ENCODE assay signal across 8 mouse cellular contexts in the genomic region with DNA sequence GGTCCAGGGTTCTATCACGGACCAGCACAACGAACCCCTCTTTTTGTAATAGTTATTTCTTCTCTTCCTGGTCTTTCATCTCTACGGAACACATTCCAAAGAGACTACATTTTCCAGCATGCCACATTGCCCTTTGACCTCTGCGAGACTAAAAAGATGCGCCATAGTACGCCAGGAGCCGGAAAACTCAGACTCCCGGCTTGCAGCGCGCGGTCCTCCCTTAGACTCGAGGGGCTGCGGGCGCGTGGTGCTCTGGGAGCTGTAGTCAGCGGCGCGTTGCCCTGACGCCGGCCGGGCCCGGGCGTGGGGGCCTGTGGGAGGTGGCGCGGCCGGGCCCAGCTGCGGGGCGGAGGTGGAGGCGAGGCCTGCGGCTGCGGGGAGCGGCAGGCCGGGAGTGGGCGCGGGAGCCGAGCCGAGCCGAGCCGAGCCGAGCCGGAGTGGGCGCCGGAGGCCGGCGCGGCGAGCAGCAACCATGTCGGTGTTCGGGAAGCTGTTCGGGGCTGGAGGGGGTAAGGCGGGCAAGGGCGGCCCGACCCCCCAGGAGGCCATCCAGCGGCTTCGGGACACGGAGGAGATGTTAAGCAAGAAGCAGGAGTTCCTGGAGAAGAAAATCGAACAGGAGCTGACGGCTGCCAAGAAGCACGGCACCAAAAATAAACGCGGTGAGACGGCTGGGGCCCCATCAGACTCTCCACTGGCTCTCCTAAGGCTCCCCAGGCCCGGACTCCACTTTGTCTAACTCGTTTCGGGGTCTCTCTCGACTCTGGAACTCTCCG. TPM values are rescaled to one million over a fixed set of nuclear protein-coding genes. Genes with fewer than 3 reads are reported as not detected.
DNase-seq lines count a peak whose midpoint lies in the region; ATAC-seq lines count a peak whose summit lies in the region.

No protein-coding gene starts in this region.

- peak; percentile 98 to 99 for DNase-seq in adrenal gland, adult (ENCODE audit: inconsistent age in 2 of 2, low spot score in 1 of 2)
- DNase-seq in embryo, embryonic 10.5 days (ENCODE audit: low spot score) = peak; percentile 99
- peak; percentile 98 for DNase-seq in gastrocnemius, postnatal 14 days
- peak; percentile 98 to 99 for DNase-seq in left cerebral cortex, postnatal 10 days (ENCODE audit: extremely low spot score in 1 of 2, low spot score in 2 of 2)
- DNase-seq in right cerebral cortex, postnatal 25 days = peak; percentile 97
- peak; percentile 96 to 97 for DNase-seq in urinary bladder, postnatal 4 days (ENCODE audit: low spot score in 2 of 2)

- intact Hi-C loops in gastrocnemius, postnatal 14 days (cut with DNase I; ENCODE audit: low total_unique reads) = no loop called here
- intact Hi-C loops in left cerebral cortex, postnatal 10 days (cut with DNase I) = no loop called here

- peak; percentile 90 for ATAC-seq in inflammation-experienced regulatory T-cells, adult 6 months
- ATAC-seq in megakaryocyte-erythroid progenitor cell, adult 5-6 weeks (replicated peaks; ENCODE audit: low FRiP score, low TSS enrichment, poor library complexity, severe bottlenecking) = peak; percentile 96

RNA-seq across cellular contexts. Expression of a gene that starts 5.4 kb away (rescaled TPM):
- total RNA-seq in gastrocnemius, postnatal 14 days (2021) = 10 to 100 TPM; 91.1 to 97.2 TPM
- 1 to 10 TPM; 2.8 to 6.5 (median 5.4) TPM for polyA plus RNA-seq in inflammation-experienced regulatory T-cells, adult 6 months (2017; shearing (Covaris generic))
- 100 to 1,000 TPM; 203 to 210 TPM for total RNA-seq in left cerebral cortex, postnatal 10 days (2021)
- 79.5 and 118 TPM in 2 replicates for total RNA-seq in megakaryocyte-erythroid progenitor cell, adult 5-6 weeks (2014; fragmentation: Nextera tagmentation)
- 95.1 and 99.0 TPM in 2 replicates for total RNA-seq in megakaryocyte-erythroid progenitor cell, adult 5-6 weeks (2017)

RNA-seq across cellular contexts. Expression of a gene that starts 43.7 kb away (rescaled TPM):
- under 1 TPM in 1 of 2 experiments, not detected in 1; 0.69 TPM for total RNA-seq in gastrocnemius, postnatal 14 days (2021)
- polyA plus RNA-seq in inflammation-experienced regulatory T-cells, adult 6 months (2017; shearing (Covaris generic)) = not detected
- not detected for total RNA-seq in left cerebral cortex, postnatal 10 days (2021)
- not detected in 2 replicates for total RNA-seq in megakaryocyte-erythroid progenitor cell, adult 5-6 weeks (2014; fragmentation: Nextera tagmentation)
- total RNA-seq in megakaryocyte-erythroid progenitor cell, adult 5-6 weeks (2017) = not detected in 2 replicates

RNA-seq across cellular contexts. Expression of a gene that starts 43.8 kb away (rescaled TPM):
- 1 to 10 TPM; 1.8 to 1.9 TPM for total RNA-seq in gastrocnemius, postnatal 14 days (2021)
- polyA plus RNA-seq in inflammation-experienced regulatory T-cells, adult 6 months (2017; shearing (Covaris generic)) = under 1 TPM in 2 of 3 experiments, not detected in 1; 0.59 to 0.88 TPM
- total RNA-seq in left cerebral cortex, postnatal 10 days (2021) = 10 to 100 TPM; 14.3 to 14.7 TPM
- total RNA-seq in megakaryocyte-erythroid progenitor cell, adult 5-6 weeks (2014; fragmentation: Nextera tagmentation) = 5.1 and 7.1 TPM in 2 replicates
- 0.30 and 1.1 TPM in 2 replicates for total RNA-seq in megakaryocyte-erythroid progenitor cell, adult 5-6 weeks (2017)

RNA-seq across cellular contexts. Expression of a gene that starts 53.4 kb away (rescaled TPM):
- total RNA-seq in gastrocnemius, postnatal 14 days (2021) = 10 to 100 TPM; 14.1 to 14.9 TPM
- 10 to 100 TPM; 15.1 to 21.3 (median 20.2) TPM for polyA plus RNA-seq in inflammation-experienced regulatory T-cells, adult 6 months (2017; shearing (Covaris generic))
- 10 to 100 TPM; 17.4 to 18.6 TPM for total RNA-seq in left cerebral cortex, postnatal 10 days (2021)
- 17.3 and 18.1 TPM in 2 replicates for total RNA-seq in megakaryocyte-erythroid progenitor cell, adult 5-6 weeks (2014; fragmentation: Nextera tagmentation)
- total RNA-seq in megakaryocyte-erythroid progenitor cell, adult 5-6 weeks (2017) = 9.1 and 12.4 TPM in 2 replicates

Comparison
In these comparisons a context has a peak if more than half of its experiments do, and no peak if none do; other contexts are left out.
1. Peak in every context shown above with its lines: DNase-seq and ATAC-seq.